Mouse (Mus musculus) lung, embryonic 14.5 days (tissue): ENCODE measurements around the gene Bora. TPM values are rescaled to one million over a fixed set of nuclear protein-coding genes. Genes with fewer than 3 reads are reported as not detected.

Experiments used
- ATAC-seq: fragments of 200-750 bp; cut with Nextera tagmentation; 2 replicates; pipeline ENCODE4 v1.8.0; 2017; ENCODE audit warnings: mild to moderate bottlenecking, moderate TSS enrichment, moderate library complexity; ENCODE audit not compliant: insufficient read depth
- DNase-seq: peaks from one replicate; pipeline ENCODE4 v3.0.0-alpha.2; 2015
- H3K27ac ChIP-seq: fragments of 300-500 bp; sonication (generic); 2 replicates; pipeline ENCODE4 v1.5.1; 2014; ENCODE audit warnings: low read depth, mild to moderate bottlenecking, moderate library complexity
- H3K27me3 ChIP-seq: fragments of 300-500 bp; sonication (generic); 2 replicates; pipeline ENCODE4 v1.6.1; 2014; ENCODE audit warnings: low read length, control low read depth; ENCODE audit not compliant: insufficient read depth
- H3K36me3 ChIP-seq: fragments of 300-500 bp; sonication (generic); 2 replicates; pipeline ENCODE4 v1.6.1; 2014; ENCODE audit warnings: control low read depth; ENCODE audit not compliant: insufficient read depth
- H3K4me1 ChIP-seq: fragments of 300-500 bp; sonication (generic); 2 replicates; pipeline ENCODE4 v1.6.1; 2014; ENCODE audit warnings: antibody characterized with exemption, control low read depth; ENCODE audit not compliant: insufficient read depth
- H3K4me2 ChIP-seq: fragments of 300-500 bp; sonication (generic); 2 replicates; pipeline ENCODE4 v1.6.1; 2014; ENCODE audit warnings: mild to moderate bottlenecking
- H3K4me3 ChIP-seq: fragments of 300-500 bp; sonication (generic); 2 replicates; pipeline ENCODE4 v1.5.1; 2014; ENCODE audit warnings: low read depth, low read length
- H3K9ac ChIP-seq: fragments of 300-500 bp; sonication (generic); 2 replicates; pipeline ENCODE4 v1.6.1; 2014
- H3K9me3 ChIP-seq: fragments of 300-500 bp; sonication (generic); 2 replicates; pipeline ENCODE4 v1.6.1; 2016; ENCODE audit warnings: low read depth, low read length, control low read depth
- CTCF ChIP-seq: IDR thresholded peaks from 2 replicates; pipeline ENCODE4 v1.5.1; 2016; ENCODE audit warnings: antibody characterized with exemption, low read depth
- WGBS: fragments of 180-500 bp; shearing (Covaris S2); extraction: QIAGEN DNeasy Blood & Tissue Kit; methylation state at CpG from one replicate; pipeline ENCODE4 v1.1.7; 2014; 5-methylcytosine and 5-hydroxymethylcytosine counted together
- polyA plus RNA-seq: library from polyadenylated mRNA; unstranded; fragments of >200 nt; fragmentation: Nextera tagmentation; extraction: Ambion mirVana; gene quantifications from 2 replicates; pipeline ENCODE4 v1.2.1, GENCODE M21; 2014

Gene Bora
- polyA plus RNA-seq, 1 experiment from 2014 or later: 93.3 TPM

DNA sequence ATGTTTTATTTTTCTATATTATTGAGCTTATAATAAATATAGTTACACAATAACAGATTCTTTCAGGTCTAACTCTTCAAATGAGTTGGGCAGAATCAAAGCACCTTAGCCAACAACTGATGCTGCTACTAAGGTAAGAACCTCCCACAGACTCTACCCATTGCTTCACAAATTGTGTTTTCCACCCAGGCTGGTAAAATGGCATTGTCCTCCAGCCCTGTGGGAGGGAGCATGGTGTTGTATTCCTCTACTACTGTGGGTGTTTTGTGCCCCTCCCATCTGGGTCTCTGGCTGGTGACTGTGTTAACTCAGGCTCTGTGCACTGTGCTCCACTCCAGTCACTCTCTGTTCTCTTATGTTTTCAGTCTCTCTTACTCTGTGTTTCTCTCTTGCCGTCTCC lies 2.5 kb upstream of the Bora start:
- no peak for TF ChIP-seq CTCF
- peak overlapping the region; percentile 34; the same call in 1 of the 2 replicates for H3K9ac ChIP-seq
- 56% methylated on average over 1 of the region's 1 CpGs for WGBS
- ATAC-seq: no peak
- no peak overlapping the region for H3K4me3 ChIP-seq
- H3K4me1 ChIP-seq: peaks cover 11% of the 10 kb centered on the region; the same call in 1 of the 2 replicates
- no peak for DNase-seq
- H3K36me3 ChIP-seq: peaks cover 10% of the 10 kb centered on the region
- no peaks in the 10 kb centered on the region for H3K9me3 ChIP-seq
- no peaks in the 10 kb centered on the region for H3K27me3 ChIP-seq
- peak overlapping the region; percentile 73; the same call in 1 of the 2 replicates for H3K4me2 ChIP-seq
- no peak overlapping the region for H3K27ac ChIP-seq

DNA sequence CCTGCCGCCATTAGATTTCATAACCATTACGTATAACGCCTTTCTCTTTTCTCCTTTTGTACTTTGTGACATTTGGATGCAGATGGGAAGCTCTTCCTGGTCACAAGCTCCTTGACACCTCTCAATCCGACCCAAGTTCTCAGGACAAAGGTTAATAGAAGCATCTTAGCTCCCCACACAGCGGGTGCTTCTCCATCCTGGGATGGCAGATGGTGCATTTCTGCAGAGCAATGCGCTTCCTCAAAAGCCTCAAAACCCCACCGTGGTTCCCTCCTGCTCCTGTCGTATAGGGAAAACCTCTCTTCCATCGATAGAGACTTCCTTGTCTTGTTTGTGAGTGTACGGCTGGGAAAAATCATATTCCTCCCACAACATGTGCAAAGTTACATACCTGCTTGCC lies 1.9 kb upstream of the Bora start:
- Histone ChIP-seq H3K4me1 (peaks cover 11% of the 10 kb centered on the region; the same call in 1 of the 2 replicates), H3K27me3 (no peaks in the 10 kb centered on the region), H3K9ac (peak overlapping the region; percentile 34), H3K27ac (no peak overlapping the region), H3K9me3 (no peaks in the 10 kb centered on the region), H3K4me3 (peak overlapping the region; percentile 97), H3K36me3 (peaks cover 6% of the 10 kb centered on the region; the same call in 1 of the 2 replicates), H3K4me2 (peak overlapping the region; percentile 73)
- ATAC-seq: no peak
- no peak for DNase-seq
- WGBS: 45% methylated on average over 10 of the region's 10 CpGs
- TF ChIP-seq CTCF: no peak

GRCm38 (mm10) chr14:99044718-99045117 lies 1.3 kb upstream of the Bora start:
- TF ChIP-seq CTCF: no peak
- H3K4me2 ChIP-seq: peak overlapping the region; percentile 73
- 0 out of 2 replicates have a peak, but pooled peaks cover 3% of the 10 kb centered on the region for H3K36me3 ChIP-seq
- H3K27ac ChIP-seq: no peak overlapping the region
- 3% methylated on average over 5 of the region's 5 CpGs for WGBS
- no peaks in the 10 kb centered on the region for H3K27me3 ChIP-seq
- H3K4me3 ChIP-seq: peak overlapping the region; percentile 97
- peaks cover 11% of the 10 kb centered on the region; the same call in 1 of the 2 replicates for H3K4me1 ChIP-seq
- DNase-seq (no peak), ATAC-seq (no peak)
- peak overlapping the region; percentile 97 for H3K9ac ChIP-seq
- no peaks in the 10 kb centered on the region for H3K9me3 ChIP-seq

- Histone ChIP-seq H3K27ac (peak overlapping the region; percentile 97), H3K36me3 (peaks cover 7% of the 10 kb centered on the region), H3K4me3 (peak overlapping the region; percentile 97), H3K4me1 (peaks cover 11% of the 10 kb centered on the region; the same call in 1 of the 2 replicates), H3K4me2 (peak overlapping the region; percentile 73), H3K27me3 (no peaks in the 10 kb centered on the region), H3K9me3 (no peaks in the 10 kb centered on the region), H3K9ac (peak overlapping the region; percentile 97)
- under 1% methylated on average over 68 of the region's 70 CpGs for WGBS
- no peak for TF ChIP-seq CTCF
- peak; percentile 17; the same call in 1 of the 2 replicates for ATAC-seq
- DNase-seq: peak; percentile 46
Observed at GRCm38 (mm10) chr14:99045378-99046030, 518 bp upstream of the Bora start.

- peaks cover 18% of the 10 kb centered on the region for H3K36me3 ChIP-seq
- ATAC-seq (peak; percentile 39; the same call in 1 of the 2 replicates), DNase-seq (peak; percentile 63)
- peaks cover 11% of the 10 kb centered on the region; the same call in 1 of the 2 replicates for H3K4me1 ChIP-seq
- H3K4me2 ChIP-seq: peak overlapping the region; percentile 73
- H3K4me3 ChIP-seq: peak overlapping the region; percentile 97
- no peak for TF ChIP-seq CTCF
- peak overlapping the region; percentile 66 for H3K9ac ChIP-seq
- H3K27me3 ChIP-seq: no peaks in the 10 kb centered on the region
- H3K27ac ChIP-seq: peak overlapping the region; percentile 97
- WGBS: under 1% methylated on average over 15 of the region's 15 CpGs
- no peaks in the 10 kb centered on the region for H3K9me3 ChIP-seq
Observed at GRCm38 (mm10) chr14:99046782-99047181, 760 bp downstream of the Bora start.

DNA sequence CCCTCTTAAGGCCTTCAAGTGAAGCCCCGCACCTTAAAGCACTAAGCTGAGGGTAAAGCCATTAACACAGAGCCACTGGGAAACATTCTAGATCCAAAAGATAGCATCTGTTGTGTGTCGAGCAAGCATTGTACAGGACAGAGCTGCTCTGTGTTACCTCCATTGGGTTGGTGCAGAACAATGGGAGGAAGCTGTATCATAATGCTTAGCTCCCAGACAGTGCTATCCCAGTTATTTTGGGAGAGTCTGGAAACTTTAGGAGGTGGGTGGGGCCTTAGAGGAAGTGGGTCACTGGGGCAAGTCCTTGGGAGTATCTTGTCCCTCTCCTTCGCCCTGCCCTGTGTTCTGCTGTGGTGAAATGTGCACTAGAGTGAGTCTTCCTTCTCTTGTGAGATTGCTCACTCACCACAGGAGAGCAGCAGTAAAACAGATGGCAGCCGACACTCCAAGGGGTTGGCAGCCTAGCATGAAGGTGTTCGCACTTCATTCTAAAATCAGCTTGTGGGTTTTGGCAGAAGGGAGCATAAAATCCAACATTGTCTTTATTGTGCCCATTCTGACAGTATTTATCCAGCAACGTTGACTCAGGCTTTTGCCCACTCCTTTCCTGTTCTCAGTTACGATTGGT lies 13.1 kb downstream of the Bora start:
- TF ChIP-seq CTCF: no peak
- ATAC-seq (peak; percentile 82), DNase-seq (no peak)
- Histone ChIP-seq H3K4me1 (no peaks in the 10 kb centered on the region), H3K9me3 (no peaks in the 10 kb centered on the region), H3K4me2 (no peak overlapping the region), H3K27ac (peak overlapping the region; percentile 52; the same call in 1 of the 2 replicates), H3K27me3 (no peaks in the 10 kb centered on the region), H3K36me3 (peaks cover 59% of the 10 kb centered on the region), H3K9ac (no peak overlapping the region), H3K4me3 (no peak overlapping the region)
- WGBS: 83% methylated on average over 7 of the region's 7 CpGs

GRCm38 (mm10) chr14:99060616-99061015 lies 14.6 kb downstream of the Bora start:
- no peak for ATAC-seq
- no peak overlapping the region for H3K27ac ChIP-seq
- no peaks in the 10 kb centered on the region for H3K4me1 ChIP-seq
- H3K9ac ChIP-seq: no peak overlapping the region
- TF ChIP-seq CTCF: no peak
- no peaks in the 10 kb centered on the region for H3K27me3 ChIP-seq
- WGBS: 84% methylated on average over 12 of the region's 12 CpGs
- H3K36me3 ChIP-seq: peaks cover 57% of the 10 kb centered on the region
- no peak overlapping the region for H3K4me2 ChIP-seq
- no peak overlapping the region for H3K4me3 ChIP-seq
- no peaks in the 10 kb centered on the region for H3K9me3 ChIP-seq
- DNase-seq: no peak
